Mouse (Mus musculus) hindlimb bud, embryonic 11.5 days (tissue): ENCODE results near the gene Itpripl2.

Experiments
- DNase-seq: peaks from one replicate; pipeline ENCODE4 v3.0.0-alpha.2; 2012; ENCODE audit warnings: low read depth, low spot score; ENCODE audit errors: extremely low spot score

Gene Itpripl2

GRCm38 (mm10) chr7:118491431-118492147 is at the start of gene Itpripl2:
Itpripl2 (minus strand) TSS chr7:118491975.
- no peak for DNase-seq

DNA sequence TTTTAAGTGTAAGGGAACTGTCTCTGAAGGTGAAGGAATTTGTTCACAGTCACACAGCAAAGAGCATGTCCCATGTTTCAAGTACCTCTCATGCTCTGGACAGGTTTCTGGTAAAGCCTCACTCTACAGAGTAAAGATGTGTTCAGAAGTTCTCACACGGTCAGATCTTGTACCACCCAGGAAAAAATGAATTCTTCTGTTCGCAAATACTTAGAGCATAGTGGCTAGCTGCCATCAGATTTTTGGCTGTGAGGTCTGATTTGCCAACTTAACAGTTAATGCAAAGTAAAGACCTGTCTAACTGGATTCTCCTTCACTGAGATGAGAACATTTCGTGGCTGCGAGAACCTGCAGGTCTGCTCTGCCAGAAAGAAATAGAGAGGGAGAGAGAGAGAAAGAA is 43.3 kb upstream of the Itpripl2 start:
- no peak for DNase-seq

DNA sequence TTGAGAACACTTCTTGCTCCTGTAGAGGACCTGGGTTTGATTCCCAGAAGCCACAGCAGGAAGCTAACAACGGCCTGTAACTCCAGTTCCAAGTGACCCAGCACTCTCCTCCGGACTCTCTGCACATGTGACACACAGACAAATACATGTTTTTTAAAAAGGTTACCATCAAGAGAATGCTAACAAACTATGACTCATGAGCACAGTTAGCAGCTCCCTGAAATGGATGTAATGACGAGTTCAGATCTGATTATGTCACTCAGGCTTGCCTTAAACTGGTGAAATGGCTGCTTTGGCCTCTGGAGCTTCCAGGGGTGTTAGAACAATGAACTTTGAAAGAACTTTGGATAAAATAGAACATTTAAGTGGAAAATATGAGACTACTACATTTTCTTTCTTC is 42.6 kb upstream of the Itpripl2 start:
- no peak for DNase-seq

DNA sequence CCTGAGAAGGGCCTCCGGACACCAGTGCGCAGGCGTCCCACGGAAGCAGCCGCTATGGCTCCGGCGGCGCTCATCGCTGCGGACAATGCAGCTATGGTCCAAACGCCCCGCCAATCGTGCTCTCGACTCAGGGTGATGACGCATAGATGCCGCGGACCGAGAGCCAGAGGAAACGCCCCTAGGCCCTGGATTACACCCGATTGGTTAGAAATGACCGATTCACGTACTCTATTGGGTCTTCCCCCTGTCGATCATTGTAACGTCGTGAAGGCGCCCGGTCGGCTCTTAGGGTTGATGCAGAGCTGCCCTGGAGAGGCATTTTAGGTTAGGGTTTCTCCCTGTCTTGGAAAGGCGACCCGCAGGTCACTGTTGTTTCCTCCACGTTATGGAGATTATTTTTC is 41.4 kb upstream of the Itpripl2 start, which contains the start of gene Coq7:
Gene Coq7, minus strand, starts transcription at position 179 of the 401 bp plus-strand sequence.
- DNase-seq = peak; percentile 100

- peak; percentile 94 for DNase-seq
Observed at GRCm38 (mm10) chr7:118532519-118533177, 40.9 kb upstream of the Itpripl2 start.

DNA sequence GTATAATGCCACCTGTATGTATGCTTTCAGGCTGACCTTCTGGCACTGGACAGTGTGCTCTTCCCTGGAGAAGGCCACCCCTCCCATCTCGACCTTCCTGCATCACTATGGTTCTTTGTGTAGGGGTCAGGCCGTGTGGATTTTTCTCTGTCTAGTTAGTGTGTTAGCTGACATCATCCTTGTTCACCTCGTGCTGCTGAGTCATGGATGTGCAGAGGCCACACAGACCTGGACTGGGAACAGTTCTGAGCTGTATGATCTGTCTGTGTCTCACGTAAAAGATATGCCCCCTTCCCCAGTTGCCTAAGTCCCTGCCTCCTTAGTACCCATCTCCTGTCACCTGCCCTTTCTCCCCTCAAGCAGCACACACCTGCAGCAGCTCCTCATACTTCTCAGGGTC is 35.2 kb upstream of the Itpripl2 start:
- DNase-seq = no peak

- no peak for DNase-seq
Observed at GRCm38 (mm10) chr7:118522077-118522476, 30.3 kb upstream of the Itpripl2 start.

DNA sequence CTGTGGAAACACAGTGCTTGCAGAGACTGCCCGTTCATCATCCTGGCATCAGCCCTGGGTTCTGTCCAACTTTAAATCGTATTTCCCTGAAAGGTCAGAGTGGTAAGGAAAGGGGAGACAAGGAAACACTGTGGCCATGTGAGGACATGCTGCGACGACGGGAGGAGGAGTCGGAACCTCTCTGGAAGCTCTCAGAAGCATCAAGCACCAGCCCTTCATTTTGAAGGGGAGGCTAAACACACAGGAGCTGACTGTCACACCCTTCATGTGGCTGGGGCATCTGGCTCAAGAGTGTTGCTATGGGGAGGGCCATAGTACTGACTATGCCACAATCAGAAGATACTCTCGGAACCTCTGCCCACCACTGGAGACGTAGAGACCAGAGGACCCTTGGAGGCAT is 27.9 kb upstream of the Itpripl2 start:
- DNase-seq = no peak

- DNase-seq = peak; percentile 18
Observed at GRCm38 (mm10) chr7:118518687-118519086, 26.9 kb upstream of the Itpripl2 start.

- no peak for DNase-seq
Observed at GRCm38 (mm10) chr7:118517819-118518218, 26.0 kb upstream of the Itpripl2 start.

DNA sequence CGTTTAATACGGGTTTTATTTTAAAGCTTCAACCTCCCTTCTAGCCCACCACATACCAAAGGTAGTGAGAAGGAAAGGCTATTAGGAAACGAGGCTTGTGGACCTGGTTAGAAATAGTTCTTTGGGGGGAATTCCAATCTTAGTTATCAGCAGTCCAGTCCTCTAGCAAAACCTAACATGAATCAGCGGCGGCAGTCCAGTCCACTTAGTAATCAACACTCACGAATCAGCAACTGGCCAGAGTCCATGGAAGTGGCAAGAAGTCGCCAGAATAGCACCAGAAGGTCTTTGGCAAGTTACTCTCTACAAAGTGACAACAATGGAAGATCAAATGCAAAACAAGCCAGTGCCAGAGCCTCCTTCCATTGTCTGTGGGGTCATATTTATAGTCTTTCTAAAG is 16.8 kb upstream of the Itpripl2 start:
- no peak for DNase-seq

DNA sequence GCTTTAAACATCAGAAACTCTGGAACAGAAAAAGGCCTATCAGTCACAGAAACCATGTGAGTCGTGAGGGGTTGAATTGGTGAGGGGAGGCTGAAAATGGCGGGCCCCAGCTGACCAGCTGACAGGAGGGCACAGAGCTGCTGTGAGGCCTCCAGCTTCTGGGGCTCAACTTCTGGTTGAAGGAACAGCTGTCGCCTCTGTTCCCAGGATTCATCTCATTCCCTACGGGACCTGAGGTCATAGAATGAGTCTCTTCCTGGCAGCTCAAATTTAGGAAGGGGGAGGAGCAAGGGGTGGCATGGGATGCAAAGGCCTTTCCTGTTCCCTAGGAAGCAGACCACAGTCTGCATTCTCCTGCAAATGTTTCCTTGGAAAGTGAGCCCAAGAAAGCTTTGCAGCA is 12.1 kb upstream of the Itpripl2 start:
- DNase-seq = no peak

DNA sequence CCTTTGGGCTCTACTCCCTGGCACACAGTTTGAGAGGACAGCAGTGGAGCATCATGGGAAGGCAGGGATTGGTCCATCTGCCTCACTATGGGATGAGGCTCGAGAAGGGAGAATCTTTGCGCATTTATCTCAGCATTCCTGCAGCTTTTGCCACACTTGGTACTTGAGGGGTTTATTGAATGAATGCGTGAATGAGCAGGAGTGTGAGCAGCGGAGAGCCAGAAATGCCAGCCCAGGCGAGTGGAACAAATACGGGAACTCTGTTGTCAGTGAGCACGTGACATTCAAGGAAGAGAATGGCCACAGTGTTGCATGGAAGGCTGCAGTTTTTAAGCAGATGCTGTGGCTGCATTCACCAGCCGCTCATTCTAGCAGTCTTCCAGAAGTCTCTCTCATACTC is 10.6 kb upstream of the Itpripl2 start:
- DNase-seq = no peak

DNA sequence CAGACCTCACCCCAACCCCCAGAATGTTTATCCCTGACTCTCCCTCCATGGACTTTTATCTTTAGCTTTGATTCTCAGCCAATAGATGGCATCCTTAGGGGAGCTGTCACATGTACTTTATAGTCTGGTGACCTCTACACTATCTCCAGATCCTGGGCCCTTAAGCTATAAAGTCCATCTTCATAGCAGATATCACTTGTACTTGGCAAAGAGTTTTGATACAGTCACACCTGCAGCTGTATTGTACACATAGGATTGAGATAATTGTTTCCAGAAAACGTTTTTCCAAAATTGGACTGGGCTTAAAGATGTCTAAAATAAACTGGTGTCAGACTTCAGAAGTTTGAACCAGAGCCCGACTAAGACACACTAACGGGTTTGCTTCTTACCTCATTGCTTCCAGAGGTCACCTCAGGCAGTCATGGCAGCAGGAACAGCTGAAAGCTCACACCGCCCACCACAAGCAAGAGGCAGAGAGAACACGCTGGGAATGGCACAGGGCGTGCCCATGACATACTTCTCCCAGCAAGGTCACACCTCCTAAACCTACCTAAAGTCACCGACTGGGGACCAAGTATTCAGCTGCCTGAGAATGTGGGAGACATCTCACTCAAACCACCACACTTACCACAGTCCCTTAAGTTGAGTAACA is 8.1 kb upstream of the Itpripl2 start:
- DNase-seq = no peak

DNA sequence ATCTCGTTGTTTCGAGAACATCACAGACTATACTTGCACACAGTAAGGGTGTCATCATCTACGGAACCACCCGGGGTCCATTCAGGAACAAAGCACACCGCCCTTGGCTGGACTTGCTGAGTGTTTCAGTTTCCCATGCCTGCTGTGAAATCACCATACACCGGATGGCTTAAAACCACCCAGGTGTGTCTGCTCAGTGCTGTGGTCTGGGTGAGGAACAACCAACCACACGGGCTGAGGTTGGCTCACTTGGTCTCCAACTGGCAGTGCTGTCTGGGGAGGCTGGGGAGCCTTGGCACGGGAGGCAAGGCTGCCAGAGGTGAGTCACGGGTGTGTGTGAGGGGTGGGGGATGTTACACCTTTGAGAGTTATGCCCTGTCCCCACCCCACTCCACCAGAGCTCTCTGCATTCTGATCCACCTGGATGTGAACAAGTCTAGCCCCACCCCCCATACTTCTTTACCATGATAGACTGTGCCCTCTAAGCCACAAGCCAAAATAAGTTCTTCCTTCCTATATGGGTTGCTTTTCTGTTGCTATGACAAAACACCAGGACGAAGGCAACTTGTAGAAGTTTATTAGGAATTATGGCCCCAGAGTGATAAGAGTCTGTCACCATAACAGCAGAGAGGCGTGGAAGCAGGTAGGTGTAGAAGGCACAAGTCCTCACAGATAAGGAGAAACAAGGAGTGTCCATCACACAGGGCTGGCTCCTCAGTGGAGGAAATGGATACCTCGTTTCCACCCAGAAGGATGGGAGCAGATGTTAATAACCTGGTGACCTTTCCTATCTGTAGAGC is 7.4 kb upstream of the Itpripl2 start:
- no peak for DNase-seq

GRCm38 (mm10) chr7:118494892-118495579 is 3.3 kb upstream of the Itpripl2 start:
- no peak for DNase-seq

- DNase-seq = no peak
Observed at GRCm38 (mm10) chr7:118493892-118494291, 2.1 kb upstream of the Itpripl2 start.

GRCm38 (mm10) chr7:118490666-118491430 is 927 bp downstream of the Itpripl2 start:
- DNase-seq = no peak

DNA sequence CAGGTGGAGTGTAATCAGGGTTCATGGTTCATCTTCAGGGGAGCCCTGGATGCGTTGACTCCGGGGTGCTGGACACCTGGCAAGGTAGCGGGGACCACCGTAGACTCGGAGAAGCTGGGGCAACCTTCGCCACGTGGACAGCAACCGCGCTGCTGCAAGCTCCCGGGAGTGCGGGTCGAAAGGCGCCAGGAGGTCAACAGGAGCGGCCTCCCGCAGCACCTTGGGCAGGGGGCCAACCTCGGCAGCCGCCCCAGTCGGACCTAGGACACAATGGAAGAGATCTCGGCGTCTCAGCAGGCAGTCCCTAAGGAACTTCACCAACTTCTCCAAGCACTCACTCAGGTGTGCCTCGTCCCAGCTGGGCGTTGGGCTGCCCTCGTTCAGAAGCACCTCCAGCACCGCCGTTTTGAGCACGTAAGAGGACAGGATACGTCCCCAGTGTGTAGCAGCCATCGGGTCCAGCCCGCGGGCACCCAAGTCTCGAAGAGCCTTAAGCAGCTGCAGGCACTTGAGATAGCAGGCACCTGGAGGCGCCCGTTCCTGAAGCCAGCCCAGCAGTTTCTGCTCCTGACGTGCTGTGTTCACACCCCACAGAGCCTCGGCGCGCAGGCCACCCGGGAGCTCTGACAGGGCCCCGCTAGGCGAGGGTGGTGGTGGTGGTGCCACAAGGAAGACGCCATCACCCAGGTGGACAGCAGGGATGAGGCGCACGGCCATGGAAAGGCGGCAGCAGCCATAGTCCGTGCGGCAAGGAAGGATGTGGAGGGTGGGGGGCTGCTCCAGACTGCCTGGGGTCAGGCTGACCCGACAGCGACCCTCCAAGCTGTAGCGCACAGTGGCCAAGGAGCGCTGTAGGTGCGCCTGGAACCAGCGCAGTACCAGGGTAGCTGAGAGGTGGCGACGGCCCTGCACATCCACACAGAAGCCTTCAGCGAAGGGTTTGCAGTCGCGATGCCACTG is 1.8 kb downstream of the Itpripl2 start:
- no peak for DNase-seq
